Mouse (Mus musculus): Measurements from ENCODE around the gene Npr2. TPM values are rescaled to one million over a fixed set of nuclear protein-coding genes. Genes with fewer than 3 reads are reported as not detected.

Gene Npr2
- polyA plus RNA-seq, 1 experiment from 2014 or later: 12.7 TPM

GRCm38 (mm10) chr4:43656339-43657109 is 24.8 kb downstream of the Npr2 start, which contains the start of gene Hint2:
Gene Hint2 (minus strand): TSS chr4:43656466.
- under 1% methylated on average over 34 of the region's 34 CpGs for WGBS
- Histone ChIP-seq H3K4me2 (replicated peaks) (peak within 1 kb of the TSS; percentile 87), H3K27ac (replicated peaks) (peak within 1 kb of the TSS; percentile 92), H3K4me1 (peaks cover 21% of the 10 kb centered on the region), H3K4me3 (peak within 1 kb of the TSS; percentile 85), H3K36me3 (no peaks in the 10 kb centered on the region), H3K27me3 (peaks cover 6% of the 10 kb centered on the region; the same call in 1 of the 2 replicates), H3K9me3 (no peaks in the 10 kb centered on the region), H3K9ac (replicated peaks) (peak within 1 kb of the TSS; percentile 85)
- ATAC-seq (replicated peaks): peak; percentile 98

GRCm38 (mm10) chr4:43657146-43657545 is 25.4 kb downstream of the Npr2 start:
- Histone ChIP-seq H3K27me3 (peaks cover 10% of the 10 kb centered on the region), H3K4me2 (replicated peaks) (peak overlapping the region; percentile 87), H3K9ac (replicated peaks) (peak overlapping the region; percentile 62; the same call in 1 of the 2 replicates), H3K9me3 (no peaks in the 10 kb centered on the region), H3K27ac (replicated peaks) (peak overlapping the region; percentile 92), H3K36me3 (no peaks in the 10 kb centered on the region), H3K4me3 (peak overlapping the region; percentile 85), H3K4me1 (peaks cover 21% of the 10 kb centered on the region)
- WGBS: 58% methylated on average over 4 of the region's 4 CpGs
- ATAC-seq (replicated peaks): no peak

GRCm38 (mm10) chr4:43666412-43666811 is 34.7 kb downstream of the Npr2 start:
- 23% methylated on average over 4 of the region's 4 CpGs for WGBS
- H3K4me3 ChIP-seq: no peak overlapping the region
- peaks cover 23% of the 10 kb centered on the region for H3K4me1 ChIP-seq
- no peak overlapping the region for H3K27ac ChIP-seq (replicated peaks)
- H3K9ac ChIP-seq (replicated peaks): no peak overlapping the region
- H3K4me2 ChIP-seq (replicated peaks): no peak overlapping the region
- peaks cover 18% of the 10 kb centered on the region for H3K27me3 ChIP-seq
- ATAC-seq (replicated peaks): no peak
- H3K36me3 ChIP-seq: no peaks in the 10 kb centered on the region
- no peaks in the 10 kb centered on the region for H3K9me3 ChIP-seq

GRCm38 (mm10) chr4:43668782-43669427 is 37.2 kb downstream of the Npr2 start, which contains the start of the genes Tmem8b and Fam221b:
Gene Tmem8b (plus strand): TSS chr4:43668971.
Gene Fam221b (minus strand): TSS chr4:43669145.
- ATAC-seq (replicated peaks): peak; percentile 96
- WGBS: 2% methylated on average over 37 of the region's 41 CpGs
- Histone ChIP-seq H3K4me1 (peaks cover 36% of the 10 kb centered on the region), H3K27ac (replicated peaks) (peak within 1 kb of the TSS; percentile 36), H3K9me3 (no peaks in the 10 kb centered on the region), H3K4me3 (peak within 1 kb of the TSS; percentile 85), H3K36me3 (peaks cover under 1% of the 10 kb centered on the region; the same call in 1 of the 2 replicates), H3K4me2 (replicated peaks) (peak within 1 kb of the TSS; percentile 92), H3K27me3 (no peaks in the 10 kb centered on the region), H3K9ac (replicated peaks) (peak within 1 kb of the TSS; percentile 93)

GRCm38 (mm10) chr4:43669428-43669794 is 37.7 kb downstream of the Npr2 start:
- Histone ChIP-seq H3K27ac (replicated peaks) (peak overlapping the region; percentile 36), H3K36me3 (peaks cover 5% of the 10 kb centered on the region; the same call in 1 of the 2 replicates), H3K4me3 (peak overlapping the region; percentile 85), H3K9me3 (no peaks in the 10 kb centered on the region), H3K27me3 (no peaks in the 10 kb centered on the region), H3K4me2 (replicated peaks) (peak overlapping the region; percentile 92), H3K9ac (replicated peaks) (peak overlapping the region; percentile 93), H3K4me1 (peaks cover 36% of the 10 kb centered on the region)
- WGBS: under 1% methylated on average over 22 of the region's 25 CpGs
- peak; percentile 68 for ATAC-seq (replicated peaks)

GRCm38 (mm10) chr4:43672070-43672469 is 40.3 kb downstream of the Npr2 start:
- 2% methylated on average over 2 of the region's 2 CpGs for WGBS
- Histone ChIP-seq H3K36me3 (peaks cover 28% of the 10 kb centered on the region), H3K27ac (replicated peaks) (no peak overlapping the region), H3K9me3 (no peaks in the 10 kb centered on the region), H3K4me2 (replicated peaks) (peak overlapping the region; percentile 92), H3K4me1 (peaks cover 36% of the 10 kb centered on the region), H3K4me3 (no peak overlapping the region), H3K9ac (replicated peaks) (no peak overlapping the region), H3K27me3 (no peaks in the 10 kb centered on the region)
- ATAC-seq (replicated peaks): no peak

GRCm38 (mm10) chr4:43673703-43674102 is 42.0 kb downstream of the Npr2 start:
- no peak overlapping the region for H3K27ac ChIP-seq (replicated peaks)
- peaks cover 45% of the 10 kb centered on the region for H3K36me3 ChIP-seq
- no peaks in the 10 kb centered on the region for H3K27me3 ChIP-seq
- peaks cover 33% of the 10 kb centered on the region for H3K4me1 ChIP-seq
- H3K4me3 ChIP-seq: no peak overlapping the region
- 80% methylated on average over 8 of the region's 8 CpGs for WGBS
- H3K4me2 ChIP-seq (replicated peaks): no peak overlapping the region
- H3K9ac ChIP-seq (replicated peaks): no peak overlapping the region
- H3K9me3 ChIP-seq: no peaks in the 10 kb centered on the region
- ATAC-seq (replicated peaks): no peak

- 80% methylated on average over 5 of the region's 5 CpGs for WGBS
- Histone ChIP-seq H3K4me1 (peaks cover 27% of the 10 kb centered on the region), H3K27ac (replicated peaks) (no peak overlapping the region), H3K9me3 (no peaks in the 10 kb centered on the region), H3K9ac (replicated peaks) (no peak overlapping the region), H3K36me3 (peaks cover 56% of the 10 kb centered on the region), H3K27me3 (no peaks in the 10 kb centered on the region), H3K4me3 (no peak overlapping the region), H3K4me2 (replicated peaks) (no peak overlapping the region)
- no peak for ATAC-seq (replicated peaks)
Measured at GRCm38 (mm10) chr4:43674974-43675373, 43.2 kb downstream of the Npr2 start.

GRCm38 (mm10) chr4:43675608-43676007 is 43.9 kb downstream of the Npr2 start:
- whole genome bisulfite sequencing: 72% methylated on average over 4 of the region's 4 CpGs
- Histone ChIP-seq H3K27me3 (no peaks in the 10 kb centered on the region), H3K4me2 (replicated peaks) (no peak overlapping the region), H3K27ac (replicated peaks) (no peak overlapping the region), H3K9me3 (no peaks in the 10 kb centered on the region), H3K4me3 (no peak overlapping the region), H3K4me1 (peaks cover 20% of the 10 kb centered on the region), H3K9ac (replicated peaks) (no peak overlapping the region), H3K36me3 (peaks cover 60% of the 10 kb centered on the region)
- no peak for ATAC-seq (replicated peaks)

- no peaks in the 10 kb centered on the region for H3K27me3 ChIP-seq
- no peak for ATAC-seq (replicated peaks)
- no peaks in the 10 kb centered on the region for H3K4me1 ChIP-seq
- no peak overlapping the region for H3K27ac ChIP-seq (replicated peaks)
- H3K4me2 ChIP-seq (replicated peaks): no peak overlapping the region
- 84% methylated on average over 6 of the region's 6 CpGs for WGBS
- H3K9me3 ChIP-seq: no peaks in the 10 kb centered on the region
- H3K4me3 ChIP-seq: no peak overlapping the region
- H3K36me3 ChIP-seq: peaks cover 87% of the 10 kb centered on the region
- H3K9ac ChIP-seq (replicated peaks): no peak overlapping the region
Measured at GRCm38 (mm10) chr4:43678541-43678940, 46.8 kb downstream of the Npr2 start.

GRCm38 (mm10) chr4:43679416-43680043 is 47.8 kb downstream of the Npr2 start:
- Histone ChIP-seq H3K4me1 (no peaks in the 10 kb centered on the region), H3K9ac (replicated peaks) (no peak overlapping the region), H3K9me3 (no peaks in the 10 kb centered on the region), H3K27me3 (no peaks in the 10 kb centered on the region), H3K36me3 (peaks cover 89% of the 10 kb centered on the region), H3K27ac (replicated peaks) (no peak overlapping the region), H3K4me2 (replicated peaks) (no peak overlapping the region), H3K4me3 (no peak overlapping the region)
- ATAC-seq (replicated peaks): no peak
- 93% methylated on average over 7 of the region's 7 CpGs for WGBS

- Histone ChIP-seq H3K4me3 (no peak overlapping the region), H3K9ac (replicated peaks) (no peak overlapping the region), H3K27me3 (no peaks in the 10 kb centered on the region), H3K36me3 (peaks cover 52% of the 10 kb centered on the region), H3K27ac (replicated peaks) (no peak overlapping the region), H3K4me1 (no peaks in the 10 kb centered on the region), H3K4me2 (replicated peaks) (no peak overlapping the region), H3K9me3 (no peaks in the 10 kb centered on the region)
- ATAC-seq (replicated peaks): no peak
- WGBS: 92% methylated on average over 17 of the region's 17 CpGs
Measured at GRCm38 (mm10) chr4:43690021-43690420, 58.3 kb downstream of the Npr2 start.
